Mouse (Mus musculus) lung, adult 2 months (tissue): Measurements from ENCODE around the gene Cdh12.

ENCODE experiments used
- CTCF ChIP-seq: fragments of 200-500 bp; IDR thresholded peaks from 2 replicates; pipeline ENCODE4 v1.5.1; 2011; ENCODE audit warnings: mild to moderate bottlenecking, low read length, control low read depth; ENCODE audit not compliant: insufficient read depth
- POLR2A ChIP-seq: fragments of 200-500 bp; IDR thresholded peaks from 2 replicates; pipeline ENCODE4 v1.6.1; 2011; ENCODE audit warnings: low read depth, mild to moderate bottlenecking, control low read depth, low read length, borderline replicate concordance; ENCODE audit errors: extremely low read depth

GRCm38 (mm10) chr15:21007931-21008330 is 558.9 kb downstream of the Cdh12 start:
- TF ChIP-seq POLR2A (no peak), CTCF (no peak)
